ENCODE assay signal across 13 mouse cellular contexts in the genomic region with DNA sequence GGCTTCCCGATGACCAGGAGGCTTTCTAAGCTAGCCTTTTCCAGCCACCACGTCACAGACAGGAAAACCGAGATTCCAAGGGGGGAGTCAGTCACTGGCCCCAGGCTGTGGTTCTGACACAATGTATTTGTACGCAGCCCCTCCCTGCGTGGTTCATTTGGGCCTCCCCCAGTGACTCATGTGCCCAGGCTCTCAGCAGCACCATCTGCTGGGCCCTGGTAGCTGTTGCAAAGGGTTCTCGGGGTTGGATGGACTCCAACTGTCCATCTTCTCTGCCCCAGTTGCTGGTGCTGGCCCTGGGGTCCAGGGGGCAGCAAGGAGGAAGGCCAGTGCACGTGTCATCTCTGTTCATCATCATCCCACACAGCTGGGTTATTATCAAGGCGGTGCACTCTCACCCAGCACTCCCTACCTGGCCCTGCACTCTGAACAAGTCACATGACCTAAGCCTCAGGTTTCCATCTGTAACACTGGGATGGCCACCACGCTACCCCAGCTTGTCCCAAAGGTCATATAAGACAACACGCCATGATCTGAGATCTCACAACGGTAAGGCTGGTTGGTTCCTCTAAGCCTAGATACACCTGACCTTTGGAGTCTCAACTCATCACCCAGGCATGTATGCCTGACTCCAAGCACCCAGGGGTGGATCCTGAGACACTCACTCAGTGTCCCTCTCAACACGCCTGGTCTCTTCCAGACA.
DNase-seq lines count a peak whose midpoint lies in the region; ATAC-seq and TF ChIP-seq lines count a peak whose summit lies in the region.
"Had no signal": no experiment of that assay in that cellular context is flagged by ENCODE, and none has a peak within 500 bp of the region (broad histone marks: within the 10 kb centered on the region; RNA-seq: fewer than 3 reads in every experiment).

No protein-coding gene starts in this region.

- H3K4me3 ChIP-seq in liver, embryonic 14.5 days (ENCODE audit: insufficient read depth in 1 of 2, low read depth in 2 of 2, low read length in 2 of 2): no peak overlapping the region
- H3K4me3 ChIP-seq in liver, embryonic 12.5 days: no peak overlapping the region
- no peak overlapping the region for H3K4me3 ChIP-seq in forebrain, postnatal 0 days (ENCODE audit: low read depth, low read length)
- H3K4me3 ChIP-seq: liver, embryonic 15.5 days; neural tube, embryonic 15.5 days; stomach, embryonic 15.5 days had no signal

- no peak overlapping the region for H3K9ac ChIP-seq in liver, embryonic 14.5 days (replicated peaks)
- no peak overlapping the region for H3K9ac ChIP-seq in liver, embryonic 12.5 days
- H3K9ac ChIP-seq in forebrain, postnatal 0 days: no peak overlapping the region
- H3K9ac ChIP-seq: liver, embryonic 15.5 days; neural tube, embryonic 15.5 days; stomach, embryonic 15.5 days had no signal

- no peak overlapping the region for H3K4me2 ChIP-seq in liver, embryonic 14.5 days (ENCODE audit: low read depth)
- no peak overlapping the region for H3K4me2 ChIP-seq in liver, embryonic 12.5 days
- no peak overlapping the region for H3K4me2 ChIP-seq in forebrain, postnatal 0 days (ENCODE audit: low read depth)
- H3K4me2 ChIP-seq: liver, embryonic 15.5 days; neural tube, embryonic 15.5 days; stomach, embryonic 15.5 days had no signal

- no peak for ATAC-seq in CD4-positive, CD25-positive, alpha-beta regulatory T cell, adult 4 months
- no peak for ATAC-seq in liver, embryonic 14.5 days (ENCODE audit: insufficient read depth)
- ATAC-seq in liver, embryonic 12.5 days: no peak
- peak; percentile 68 for ATAC-seq in megakaryocyte progenitor cell, adult 5-6 weeks (replicated peaks; ENCODE audit: poor library complexity)
- ATAC-seq in forebrain, postnatal 0 days: no peak

- H3K4me1 ChIP-seq in liver, embryonic 14.5 days (replicated peaks; ENCODE audit: control insufficient read depth in 2 of 2, insufficient read depth in 2 of 2, low read length in 1 of 2): no peaks in the 10 kb centered on the region
- H3K4me1 ChIP-seq in liver, embryonic 12.5 days: peaks cover 5% of the 10 kb centered on the region; the same call in 1 of the 2 replicates
- H3K4me1 ChIP-seq in forebrain, postnatal 0 days (ENCODE audit: insufficient read depth): no peaks in the 10 kb centered on the region
- H3K4me1 ChIP-seq: liver, embryonic 15.5 days; stomach, embryonic 15.5 days had no signal

- H3K27me3 ChIP-seq in liver, embryonic 14.5 days (ENCODE audit: control insufficient read depth, insufficient read depth, low read length): no peaks in the 10 kb centered on the region
- no peaks in the 10 kb centered on the region for H3K27me3 ChIP-seq in liver, embryonic 12.5 days (replicated peaks)
- H3K27me3 ChIP-seq in forebrain, postnatal 0 days (ENCODE audit: insufficient read depth, low read length): no peaks in the 10 kb centered on the region
- H3K27me3 ChIP-seq: liver, embryonic 15.5 days; neural tube, embryonic 15.5 days; stomach, embryonic 15.5 days had no signal

- H3K9me3 ChIP-seq in liver, embryonic 14.5 days (ENCODE audit: control insufficient read depth, low read length): no peaks in the 10 kb centered on the region
- no peaks in the 10 kb centered on the region for H3K9me3 ChIP-seq in liver, embryonic 12.5 days (replicated peaks)
- no peaks in the 10 kb centered on the region for H3K9me3 ChIP-seq in forebrain, postnatal 0 days (ENCODE audit: low read length)
- H3K9me3 ChIP-seq: liver, embryonic 15.5 days; neural tube, embryonic 15.5 days; stomach, embryonic 15.5 days had no signal

- H3K27ac ChIP-seq in liver, embryonic 14.5 days: no peak overlapping the region
- H3K27ac ChIP-seq in liver, embryonic 12.5 days: no peak overlapping the region
- no peak overlapping the region for H3K27ac ChIP-seq in forebrain, postnatal 0 days (ENCODE audit: low read depth, low read length)
- H3K27ac ChIP-seq: liver, embryonic 15.5 days; neural tube, embryonic 15.5 days; stomach, embryonic 15.5 days had no signal

- peak; percentile 31 for DNase-seq in CD4-positive, CD25-positive, alpha-beta regulatory T cell, adult 2 months (ENCODE audit: low read depth, low spot score)
- no peak for DNase-seq in liver, embryonic 14.5 days (ENCODE audit: low read depth in 3 of 3, low spot score in 3 of 3)
- DNase-seq in R1 (ENCODE audit: low read depth, low spot score): peak; percentile 31
- no peak for DNase-seq in forebrain, postnatal 0 days
- DNase-seq in cerebellum, adult 9-10 months: no peak
- DNase-seq: kidney, postnatal 14 days; right cerebral cortex, postnatal 25 days had no signal

- WGBS in liver, embryonic 14.5 days (ENCODE audit: insufficient replicate concordance): 75% methylated on average over 12 of the region's 12 CpGs
- WGBS in liver, embryonic 12.5 days (ENCODE audit: insufficient replicate concordance): 75% methylated on average over 12 of the region's 12 CpGs
- 90% methylated on average over 12 of the region's 12 CpGs for WGBS in forebrain, postnatal 0 days

- no peaks in the 10 kb centered on the region for H3K36me3 ChIP-seq in liver, embryonic 14.5 days (replicated peaks; ENCODE audit: control insufficient read depth, insufficient read depth, low read depth)
- H3K36me3 ChIP-seq in liver, embryonic 12.5 days: peaks cover 42% of the 10 kb centered on the region
- peaks cover 9% of the 10 kb centered on the region; the same call in 1 of the 2 replicates for H3K36me3 ChIP-seq in forebrain, postnatal 0 days (ENCODE audit: insufficient read depth)
- H3K36me3 ChIP-seq: stomach, embryonic 15.5 days had no signal

- TF ChIP-seq EP300 in liver, embryonic 14.5 days (IDR thresholded peaks at IDR 0.05; ENCODE audit: low read depth): no peak

- peak; percentile 48 for TF ChIP-seq CTCF in liver, embryonic 14.5 days (IDR thresholded peaks at IDR 0.05; ENCODE audit: low read depth)
- no peak for TF ChIP-seq CTCF in forebrain, postnatal 0 days (IDR thresholded peaks at IDR 0.05; ENCODE audit: low read depth)

Comparison
In these comparisons a context has a peak if more than half of its experiments do, and no peak if none do; other contexts are left out.
1. DNase-seq: peak in CD4-positive, CD25-positive, alpha-beta regulatory T cell, adult 2 months (single experiment) and R1 (single experiment); none in liver, embryonic 14.5 days (0 of 3), forebrain, postnatal 0 days (single experiment) and cerebellum, adult 9-10 months (single experiment).